Mouse (Mus musculus): ENCODE measurements around the gene Prl2c5. TPM values are rescaled to one million over a fixed set of nuclear protein-coding genes. Genes with fewer than 3 reads are reported as not detected.

Prl2c5 gene
- polyA plus RNA-seq, 1 experiment from 2014 or later = not detected

Other genes starting within 250 kb of the Prl2c5 start
- gene Prl2c2, start 177.3 kb upstream of the Prl2c5 start, polyA plus RNA-seq (2015; fragmentation: Nextera tagmentation; extraction: Ambion mirVana) = not detected in 2 replicates
- gene Gpr137b, start 211.3 kb downstream of the Prl2c5 start, polyA plus RNA-seq (2015; fragmentation: Nextera tagmentation; extraction: Ambion mirVana) = 25.8 and 26.1 TPM in 2 replicates